13 mouse cellular contexts compared by ENCODE assay signal in the genomic region with DNA sequence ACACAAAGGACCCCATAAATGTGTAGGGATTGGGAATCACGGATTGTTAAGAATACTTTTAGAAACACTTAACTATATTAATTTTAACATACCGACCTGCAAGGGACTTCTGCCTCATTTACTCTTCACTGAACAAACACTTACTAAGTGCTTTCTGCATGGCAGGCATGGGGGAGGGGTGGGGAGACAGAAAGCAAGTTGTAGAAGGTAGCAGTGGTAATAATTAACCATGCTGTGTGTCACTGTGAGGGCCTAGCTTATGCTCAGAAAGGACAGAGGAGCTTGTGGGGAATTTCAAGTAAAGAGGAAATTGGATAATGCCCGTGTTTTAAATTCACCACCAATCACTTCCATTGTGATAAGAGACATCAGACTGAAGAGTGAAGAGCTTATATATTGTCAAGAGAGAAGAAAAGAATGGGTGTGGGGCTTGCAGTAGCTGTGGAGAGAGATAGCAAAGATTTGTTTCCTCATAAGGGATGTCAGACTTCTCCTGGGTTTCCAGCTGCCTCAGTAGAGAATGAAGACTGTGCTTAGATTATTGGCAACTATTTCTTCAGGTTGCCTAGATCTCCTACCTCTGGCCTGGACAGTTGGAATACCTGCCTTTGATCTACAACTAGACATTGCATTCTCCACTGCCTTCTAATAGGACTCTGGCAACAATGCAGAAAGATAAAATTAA.
DNase-seq lines count a peak whose midpoint lies in the region; ATAC-seq and TF ChIP-seq lines count a peak whose summit lies in the region.
"Had no signal": no experiment of that assay in that cellular context is flagged by ENCODE, and none has a peak within 500 bp of the region (broad histone marks: within the 10 kb centered on the region; RNA-seq: fewer than 3 reads in every experiment).

No protein-coding gene starts in this region.

- 56% methylated on average over 3 of the region's 3 CpGs for WGBS in intestine, embryonic 14.5 days
- WGBS in intestine, postnatal 0 days: 18% methylated on average over 3 of the region's 3 CpGs
- 39% methylated on average over 3 of the region's 3 CpGs for WGBS in stomach, embryonic 15.5 days

- no peak overlapping the region for H3K27ac ChIP-seq in intestine, embryonic 14.5 days (ENCODE audit: low read depth)
- H3K27ac ChIP-seq in intestine, postnatal 0 days (ENCODE audit: low read depth, low read length): no peak overlapping the region
- H3K27ac ChIP-seq in stomach, embryonic 15.5 days: no peak overlapping the region
- no peak overlapping the region for H3K27ac ChIP-seq in left cerebral cortex, adult 2 months
- H3K27ac ChIP-seq: heart, embryonic 13.5 days; limb, embryonic 12.5 days; neural tube, embryonic 13.5 days had no signal

- no peaks in the 10 kb centered on the region for H3K9me3 ChIP-seq in intestine, embryonic 14.5 days (ENCODE audit: control insufficient read depth, low read length)
- H3K9me3 ChIP-seq in intestine, postnatal 0 days (ENCODE audit: control insufficient read depth): no peaks in the 10 kb centered on the region
- no peaks in the 10 kb centered on the region for H3K9me3 ChIP-seq in stomach, embryonic 15.5 days
- H3K9me3 ChIP-seq: limb, embryonic 12.5 days; neural tube, embryonic 13.5 days had no signal

- H3K27me3 ChIP-seq in intestine, embryonic 14.5 days (replicated peaks; ENCODE audit: control insufficient read depth, insufficient read depth, low read length): no peaks in the 10 kb centered on the region
- H3K27me3 ChIP-seq in intestine, postnatal 0 days (replicated peaks; ENCODE audit: control insufficient read depth, insufficient read depth, low read length): no peaks in the 10 kb centered on the region
- no peaks in the 10 kb centered on the region for H3K27me3 ChIP-seq in stomach, embryonic 15.5 days (replicated peaks)
- H3K27me3 ChIP-seq: heart, embryonic 13.5 days; limb, embryonic 12.5 days; neural tube, embryonic 13.5 days had no signal

- intact Hi-C loops in left cerebral cortex, adult 2 months (cut with DNase I): no loop called here

- H3K4me1 ChIP-seq in intestine, embryonic 14.5 days (replicated peaks; ENCODE audit: control insufficient read depth, insufficient read depth, low read length): no peaks in the 10 kb centered on the region
- no peaks in the 10 kb centered on the region for H3K4me1 ChIP-seq in intestine, postnatal 0 days (replicated peaks; ENCODE audit: control insufficient read depth, insufficient read depth, low read length)
- H3K4me1 ChIP-seq in stomach, embryonic 15.5 days: no peaks in the 10 kb centered on the region
- H3K4me1 ChIP-seq: heart, embryonic 13.5 days; limb, embryonic 12.5 days; neural tube, embryonic 13.5 days had no signal

- H3K9ac ChIP-seq in intestine, embryonic 14.5 days (ENCODE audit: low read length): no peak overlapping the region
- no peak overlapping the region for H3K9ac ChIP-seq in intestine, postnatal 0 days (ENCODE audit: low read depth, low read length)
- no peak overlapping the region for H3K9ac ChIP-seq in stomach, embryonic 15.5 days
- H3K9ac ChIP-seq: heart, embryonic 13.5 days; limb, embryonic 12.5 days; neural tube, embryonic 13.5 days had no signal

- H3K4me3 ChIP-seq in intestine, embryonic 14.5 days (ENCODE audit: low read depth, low read length): no peak overlapping the region
- no peak overlapping the region for H3K4me3 ChIP-seq in intestine, postnatal 0 days (ENCODE audit: low read depth, low read length)
- H3K4me3 ChIP-seq in stomach, embryonic 15.5 days (replicated peaks): no peak overlapping the region
- H3K4me3 ChIP-seq in left cerebral cortex, adult 2 months: no peak overlapping the region
- H3K4me3 ChIP-seq: heart, embryonic 13.5 days; limb, embryonic 12.5 days; neural tube, embryonic 13.5 days had no signal

- H3K36me3 ChIP-seq in intestine, embryonic 14.5 days (ENCODE audit: control insufficient read depth, insufficient read depth, low read length): no peaks in the 10 kb centered on the region
- no peaks in the 10 kb centered on the region for H3K36me3 ChIP-seq in intestine, postnatal 0 days (ENCODE audit: control insufficient read depth, insufficient read depth)
- H3K36me3 ChIP-seq in stomach, embryonic 15.5 days: no peaks in the 10 kb centered on the region
- H3K36me3 ChIP-seq: heart, embryonic 13.5 days; limb, embryonic 12.5 days; neural tube, embryonic 13.5 days had no signal

- no peak for TF ChIP-seq CTCF in intestine, postnatal 0 days (IDR thresholded peaks at IDR 0.05; ENCODE audit: low read depth)
- no peak for TF ChIP-seq CTCF in left cerebral cortex, adult 2 months (IDR thresholded peaks at IDR 0.05)

- no peak overlapping the region for H3K4me2 ChIP-seq in intestine, embryonic 14.5 days (ENCODE audit: low read length)
- H3K4me2 ChIP-seq in intestine, postnatal 0 days (replicated peaks; ENCODE audit: low read depth): no peak overlapping the region
- no peak overlapping the region for H3K4me2 ChIP-seq in stomach, embryonic 15.5 days
- H3K4me2 ChIP-seq: heart, embryonic 13.5 days; limb, embryonic 12.5 days; neural tube, embryonic 13.5 days had no signal

- DNase-seq in intestine, embryonic 14.5 days (ENCODE audit: low spot score): no peak
- DNase-seq in kidney, adult 8-10 months: peak; percentile 72 to 76
- peak; percentile 65 to 75 for DNase-seq in kidney, postnatal 4 days
- DNase-seq in adrenal gland, postnatal 4 days (ENCODE audit: low spot score in 2 of 2): no peak
- no peak for DNase-seq in left cerebral cortex, adult 2 months (ENCODE audit: extremely low spot score in 1 of 2, low spot score in 2 of 2)
- DNase-seq: gastrocnemius, postnatal 25 days; spleen, adult 18-20 months had no signal

- peak; percentile 70; the same call in 1 of the 2 replicates for ATAC-seq in intestine, embryonic 14.5 days (replicated peaks; ENCODE audit: low FRiP score, low TSS enrichment, low read depth)
- no peak for ATAC-seq in intestine, postnatal 0 days
- peak; percentile 87 for ATAC-seq in stomach, embryonic 15.5 days (ENCODE audit: insufficient read depth, low FRiP score, low read depth)
- ATAC-seq in megakaryocyte-erythroid progenitor cell, adult 5-6 weeks (replicated peaks; ENCODE audit: low FRiP score, low TSS enrichment, poor library complexity, severe bottlenecking): no peak

Comparison
In these comparisons a context has a peak if more than half of its experiments do, and no peak if none do; other contexts are left out.
1. ATAC-seq: peak in intestine, embryonic 14.5 days (single experiment) and stomach, embryonic 15.5 days (single experiment); none in intestine, postnatal 0 days (single experiment) and megakaryocyte-erythroid progenitor cell, adult 5-6 weeks (single experiment).
2. DNase-seq: peak in kidney, adult 8-10 months (2 of 2) and kidney, postnatal 4 days (2 of 2); none in intestine, embryonic 14.5 days (single experiment), adrenal gland, postnatal 4 days (0 of 2) and left cerebral cortex, adult 2 months (0 of 2).